Mouse (Mus musculus) G1E (cell line): ENCODE data around the gene F12. TPM values are rescaled to one million over a fixed set of nuclear protein-coding genes. Genes with fewer than 3 reads are reported as not detected.

Experiments
- ATAC-seq: 2 replicates; pipeline ENCODE4 v1.8.0; 2016; ENCODE audit warnings: mild to moderate bottlenecking; ENCODE audit not compliant: insufficient number of reproducible peaks, poor library complexity, low FRiP score, severe bottlenecking; ENCODE audit errors: extremely low read depth
- DNase-seq: peaks from one replicate; pipeline ENCODE4 v3.0.0; 2012; ENCODE audit warnings: low spot score
- H3K27me3 ChIP-seq: 2 replicates; pipeline ENCODE4 v1.6.1; 2012; ENCODE audit warnings: mild to moderate bottlenecking, low read length, inconsistent platforms; ENCODE audit not compliant: insufficient read depth
- H3K36me3 ChIP-seq: replicated peaks from 2 replicates; pipeline ENCODE3; 2012; ENCODE audit warnings: mild to moderate bottlenecking, inconsistent platforms
- H3K4me1 ChIP-seq: 2 replicates; pipeline ENCODE4 v1.6.1; 2012; ENCODE audit warnings: low read depth, low read length, inconsistent platforms, mixed read lengths; ENCODE audit not compliant: insufficient read depth
- H3K4me3 ChIP-seq: 2 replicates; pipeline ENCODE4 v1.5.1; 2012; ENCODE audit warnings: low read depth, mild to moderate bottlenecking, inconsistent platforms, low read length, moderate library complexity, mixed read lengths
- H3K9me3 ChIP-seq: replicated peaks from 2 replicates; pipeline ENCODE4 v1.6.1; 2012; ENCODE audit warnings: inconsistent platforms
- CTCF ChIP-seq: IDR thresholded peaks from 2 replicates; pipeline ENCODE4 v1.5.1; 2012; ENCODE audit warnings: low read depth, low read length, inconsistent platforms, mixed read lengths
- GATA1 ChIP-seq: IDR thresholded peaks from 2 replicates; pipeline ENCODE4 v1.6.1; 2012; ENCODE audit warnings: borderline replicate concordance, low read length, inconsistent platforms, mixed read lengths
- GATA2 ChIP-seq: IDR thresholded peaks from 2 replicates; pipeline ENCODE4 v1.6.1; 2012; ENCODE audit warnings: low read depth, low read length, inconsistent platforms, borderline replicate concordance
- POLR2AphosphoS5 ChIP-seq: IDR thresholded peaks from 2 replicates; pipeline ENCODE4 v1.6.1; 2012; ENCODE audit warnings: low read depth, low read length, inconsistent platforms; ENCODE audit not compliant: insufficient replicate concordance
- TAL1 ChIP-seq: conservative IDR thresholded peaks from 2 replicates; pipeline ENCODE4 v1.6.1; 2012; ENCODE audit warnings: low read depth, low read length, inconsistent platforms, mixed read lengths
- polyA plus RNA-seq: library from polyadenylated mRNA; stranded (reverse); fragments of >175 nt; gene quantifications from 2 replicates; pipeline ENCODE4 v1.2.3, GENCODE M21; 2012
- total RNA-seq, 2 experiments: library from RNA; stranded (forward) in 1 of 2; stranded (reverse) in 1 of 2; fragments of 200-1000 nt in 1 of 2; fragments of >200 nt in 1 of 2; fragmentation: Nextera tagmentation in 1 of 2; gene quantifications; 2 replicates each; pipeline ENCODE4 v1.2.3; 2014 to 2017

The F12 gene
- total and polyA plus RNA-seq, 3 experiments, result 0.05 TPM; not detected in 2

- DNase-seq, result no peak
Measured at GRCm38 (mm10) chr13:55465184-55465583, 38.6 kb upstream of the F12 start.

GRCm38 (mm10) chr13:55464027-55464884 lies 37.7 kb upstream of the F12 start, which contains the start of gene Prr7:
Gene Prr7, plus strand, starts transcription at chr13:55464267.
- TF ChIP-seq GATA2, result no peak
- no peak for TF ChIP-seq POLR2AphosphoS5
- DNase-seq, result no peak
- H3K9me3 ChIP-seq, result no peaks in the 10 kb centered on the region
- ATAC-seq, result no peak
- H3K4me1 ChIP-seq, result peaks cover 19% of the 10 kb centered on the region
- H3K27me3 ChIP-seq, result peaks cover 1% of the 10 kb centered on the region; the same call in 1 of the 2 replicates
- peaks cover 61% of the 10 kb centered on the region for H3K36me3 ChIP-seq
- no peak within 1 kb of the TSS; the same call in 1 of the 2 replicates for H3K4me3 ChIP-seq

More at GRCm38 (mm10) chr13:55465184-55465583, 38.6 kb upstream of the F12 start:
- no peak for ATAC-seq
- peaks cover 52% of the 10 kb centered on the region for H3K36me3 ChIP-seq
- no peaks in the 10 kb centered on the region for H3K9me3 ChIP-seq
- peaks cover 19% of the 10 kb centered on the region for H3K4me1 ChIP-seq
- no peak overlapping the region for H3K4me3 ChIP-seq
- peaks cover 9% of the 10 kb centered on the region for H3K27me3 ChIP-seq
- TF ChIP-seq GATA1 (no peak), TAL1 (no peak)

GRCm38 (mm10) chr13:55463399-55464026 lies 36.9 kb upstream of the F12 start:
- DNase-seq (no peak), ATAC-seq (no peak)
- Histone ChIP-seq H3K4me1 (peaks cover 19% of the 10 kb centered on the region), H3K36me3 (peaks cover 69% of the 10 kb centered on the region), H3K27me3 (no peaks in the 10 kb centered on the region; the same call in 1 of the 2 replicates), H3K4me3 (no peak overlapping the region), H3K9me3 (no peaks in the 10 kb centered on the region)
- TF ChIP-seq GATA1 (no peak), GATA2 (no peak), POLR2AphosphoS5 (no peak), CTCF (no peak), TAL1 (no peak)

GRCm38 (mm10) chr13:55462965-55463364 lies 36.4 kb upstream of the F12 start:
- H3K9me3 ChIP-seq, result no peaks in the 10 kb centered on the region
- DNase-seq (no peak), ATAC-seq (no peak)
- no peaks in the 10 kb centered on the region; the same call in 1 of the 2 replicates for H3K27me3 ChIP-seq
- H3K4me1 ChIP-seq, result peaks cover 19% of the 10 kb centered on the region
- no peak for TF ChIP-seq GATA2
- no peak for TF ChIP-seq CTCF
- TF ChIP-seq GATA1, result no peak
- H3K36me3 ChIP-seq, result peaks cover 74% of the 10 kb centered on the region
- H3K4me3 ChIP-seq, result no peak overlapping the region

- Histone ChIP-seq H3K36me3 (peaks cover 100% of the 10 kb centered on the region), H3K4me1 (peaks cover 39% of the 10 kb centered on the region)
- TF ChIP-seq CTCF (no peak), TAL1 (no peak), POLR2AphosphoS5 (no peak), GATA2 (no peak), GATA1 (no peak)
Measured at GRCm38 (mm10) chr13:55451785-55452549, 25.4 kb upstream of the F12 start.

GRCm38 (mm10) chr13:55451296-55451695 lies 24.7 kb upstream of the F12 start:
- DNase-seq (no peak), ATAC-seq (no peak)
- no peaks in the 10 kb centered on the region for H3K9me3 ChIP-seq
- H3K4me1 ChIP-seq, result peaks cover 46% of the 10 kb centered on the region
- H3K36me3 ChIP-seq, result peaks cover 99% of the 10 kb centered on the region
- H3K4me3 ChIP-seq, result no peak overlapping the region
- H3K27me3 ChIP-seq, result no peaks in the 10 kb centered on the region
- TF ChIP-seq TAL1, result no peak
- TF ChIP-seq GATA2, result no peak
- no peak for TF ChIP-seq CTCF
- no peak for TF ChIP-seq POLR2AphosphoS5
- no peak for TF ChIP-seq GATA1

More at GRCm38 (mm10) chr13:55451785-55452549, 25.4 kb upstream of the F12 start:
- Histone ChIP-seq H3K27me3 (no peaks in the 10 kb centered on the region), H3K9me3 (no peaks in the 10 kb centered on the region), H3K4me3 (no peak overlapping the region)
- ATAC-seq (no peak), DNase-seq (no peak)
